10 mouse cellular contexts compared by ENCODE assay signal in the genomic region with DNA sequence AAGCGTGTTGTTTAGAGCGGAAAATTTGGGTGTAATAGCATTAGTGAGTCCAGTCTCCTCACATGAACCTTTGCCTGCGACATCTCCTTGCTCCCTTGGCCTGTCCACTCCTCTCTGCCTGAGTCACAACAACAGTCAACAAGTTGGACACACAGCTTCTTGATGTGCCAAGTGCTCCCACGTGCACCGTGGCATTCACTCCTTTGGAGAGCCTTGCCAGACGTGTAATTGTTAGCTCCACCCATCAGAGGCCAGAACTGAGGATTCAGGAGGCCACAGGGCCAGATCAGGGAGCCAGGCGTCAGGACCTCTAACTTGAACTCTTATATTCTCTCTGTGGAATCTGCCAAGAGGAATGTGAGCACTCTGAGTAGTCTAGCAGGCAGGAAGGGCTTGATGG. TPM values are rescaled to one million over a fixed set of nuclear protein-coding genes. Genes with fewer than 3 reads are reported as not detected.
DNase-seq lines count a peak whose midpoint lies in the region; ATAC-seq and TF ChIP-seq lines count a peak whose summit lies in the region.
"Had no signal": no experiment of that assay in that cellular context is flagged by ENCODE, and none has a peak within 500 bp of the region (broad histone marks: within the 10 kb centered on the region; RNA-seq: fewer than 3 reads in every experiment).

No protein-coding gene starts in this region.

- peaks cover 18% of the 10 kb centered on the region for H3K4me1 ChIP-seq in stomach, embryonic 16.5 days (ENCODE audit: control insufficient read depth, insufficient read depth, low read length)
- H3K4me1 ChIP-seq in stomach, postnatal 0 days (replicated peaks; ENCODE audit: control insufficient read depth, insufficient read depth), result peaks cover 10% of the 10 kb centered on the region
- peaks cover 47% of the 10 kb centered on the region for H3K4me1 ChIP-seq in heart, embryonic 15.5 days (replicated peaks)
- H3K4me1 ChIP-seq: liver, embryonic 15.5 days had no signal

- no peak for TF ChIP-seq CTCF in stomach, postnatal 0 days (IDR thresholded peaks at IDR 0.05; ENCODE audit: low read depth)

- H3K27ac ChIP-seq in stomach, embryonic 16.5 days (ENCODE audit: low read length), result peak overlapping the region; percentile 35; the same call in 1 of the 2 replicates
- H3K27ac ChIP-seq in stomach, postnatal 0 days (replicated peaks), result no peak overlapping the region
- 0 out of 2 replicates have a peak overlapping the region, but pooled peaks have one; percentile 5 for H3K27ac ChIP-seq in heart, embryonic 15.5 days
- H3K27ac ChIP-seq: liver, embryonic 15.5 days had no signal

- ATAC-seq in stomach, embryonic 16.5 days (ENCODE audit: insufficient read depth, low FRiP score), result no peak
- no peak for ATAC-seq in stomach, postnatal 0 days (ENCODE audit: low FRiP score, low TSS enrichment)
- no peak for ATAC-seq in heart, embryonic 15.5 days (replicated peaks; ENCODE audit: insufficient number of reproducible peaks, insufficient read depth, low FRiP score, low read depth)
- ATAC-seq in erythroid progenitor cell, adult 5-6 weeks (replicated peaks; ENCODE audit: low FRiP score, poor library complexity, severe bottlenecking), result no peak

- H3K9ac ChIP-seq in stomach, embryonic 16.5 days (ENCODE audit: low read length), result no peak overlapping the region
- H3K9ac ChIP-seq in stomach, postnatal 0 days (ENCODE audit: low read length), result no peak overlapping the region
- H3K9ac ChIP-seq in heart, embryonic 15.5 days, result no peak overlapping the region
- H3K9ac ChIP-seq: liver, embryonic 15.5 days had no signal

- no peak for TF ChIP-seq EP300 in stomach, postnatal 0 days (optimal IDR thresholded peaks at IDR 0.05)

- DNase-seq in adrenal gland, adult 2 months, result peak; percentile 51
- no peak for DNase-seq in adrenal gland, postnatal 4 days (ENCODE audit: low spot score in 2 of 2)
- DNase-seq in stomach, postnatal 0 days (ENCODE audit: low spot score), result no peak
- peak; percentile 49 for DNase-seq in lung, postnatal 36 days
- no peak for DNase-seq in spleen, postnatal 10 days (ENCODE audit: low spot score in 2 of 2)
- DNase-seq: kidney, adult 8-10 months had no signal

- no peaks in the 10 kb centered on the region for H3K9me3 ChIP-seq in stomach, embryonic 16.5 days (replicated peaks; ENCODE audit: control insufficient read depth, low read length)
- H3K9me3 ChIP-seq in stomach, postnatal 0 days (ENCODE audit: control insufficient read depth, low read length), result no peaks in the 10 kb centered on the region
- H3K9me3 ChIP-seq in heart, embryonic 15.5 days (replicated peaks), result no peaks in the 10 kb centered on the region
- H3K9me3 ChIP-seq: liver, embryonic 15.5 days had no signal

- WGBS in stomach, embryonic 16.5 days, result 63% methylated on average over 7 of the region's 7 CpGs
- WGBS in stomach, postnatal 0 days, result 59% methylated on average over 7 of the region's 7 CpGs
- 54% methylated on average over 7 of the region's 7 CpGs for WGBS in heart, embryonic 15.5 days

- H3K4me3 ChIP-seq in stomach, embryonic 16.5 days (replicated peaks; ENCODE audit: low read length), result no peak overlapping the region
- no peak overlapping the region for H3K4me3 ChIP-seq in stomach, postnatal 0 days (ENCODE audit: low read depth, low read length)
- no peak overlapping the region for H3K4me3 ChIP-seq in heart, embryonic 15.5 days
- H3K4me3 ChIP-seq: liver, embryonic 15.5 days had no signal

- H3K4me2 ChIP-seq in stomach, embryonic 16.5 days (ENCODE audit: low read depth, low read length), result no peak overlapping the region
- no peak overlapping the region for H3K4me2 ChIP-seq in stomach, postnatal 0 days (replicated peaks; ENCODE audit: low read depth)
- H3K4me2 ChIP-seq in heart, embryonic 15.5 days, result no peak overlapping the region
- H3K4me2 ChIP-seq: liver, embryonic 15.5 days had no signal

- H3K27me3 ChIP-seq in stomach, embryonic 16.5 days (ENCODE audit: control insufficient read depth, insufficient read depth, low read length), result no peaks in the 10 kb centered on the region
- no peaks in the 10 kb centered on the region for H3K27me3 ChIP-seq in stomach, postnatal 0 days (ENCODE audit: control insufficient read depth, insufficient read depth, low read length)
- H3K27me3 ChIP-seq in heart, embryonic 15.5 days, result no peaks in the 10 kb centered on the region
- H3K27me3 ChIP-seq: liver, embryonic 15.5 days had no signal

- H3K36me3 ChIP-seq in stomach, embryonic 16.5 days (ENCODE audit: control insufficient read depth, insufficient read depth, low read length), result no peaks in the 10 kb centered on the region
- H3K36me3 ChIP-seq in stomach, postnatal 0 days (ENCODE audit: control insufficient read depth, insufficient read depth, low read length), result no peaks in the 10 kb centered on the region
- no peaks in the 10 kb centered on the region for H3K36me3 ChIP-seq in heart, embryonic 15.5 days
- H3K36me3 ChIP-seq: liver, embryonic 15.5 days had no signal

RNA-seq across cellular contexts. Expression of a gene that starts 58.7 kb away (rescaled TPM):
- total RNA-seq in adrenal gland, adult 2 months (2021), result 10 to 100 TPM; 11.8 to 19.4 TPM
- 1.8 and 1.9 TPM in 2 replicates for polyA plus RNA-seq in adrenal gland, adult 2 months (2012; rRNA removed)
- total RNA-seq in adrenal gland, postnatal 4 days (2021), result 10 to 100 TPM; 30.8 to 32.0 TPM
- polyA plus RNA-seq in stomach, embryonic 16.5 days (2015; fragmentation: Nextera tagmentation; extraction: Ambion mirVana), result 7.6 TPM in 2 replicates
- polyA plus RNA-seq in stomach, postnatal 0 days (2015; fragmentation: Nextera tagmentation; extraction: Ambion mirVana), result 2.5 and 2.7 TPM in 2 replicates
- 6.8 and 7.5 TPM in 2 replicates for polyA plus RNA-seq in heart, embryonic 15.5 days (2015; fragmentation: Nextera tagmentation; extraction: Ambion mirVana)
- total RNA-seq in erythroid progenitor cell, adult 5-6 weeks (2015; ENCODE audit: low replicate concordance), result not detected in 2 replicates
- 1.1 TPM in 1 of 2 replicates, not detected in the other for total RNA-seq in erythroid progenitor cell, adult 5-6 weeks (2017; ENCODE audit: low replicate concordance)

Comparison
In these comparisons a context has a peak if more than half of its experiments do, and no peak if none do; other contexts are left out.
1. DNase-seq: peak in adrenal gland, adult 2 months (single experiment) and lung, postnatal 36 days (single experiment); none in adrenal gland, postnatal 4 days (0 of 2), stomach, postnatal 0 days (single experiment) and spleen, postnatal 10 days (0 of 2).